Mouse (Mus musculus): ENCODE measurements around the gene Heyl.
A peak's percentile ranks its signal among the peaks of the same experiment; 100 is the strongest.
"Not testable (repeated sequence)": the region's sequence is repeated elsewhere in the genome, so short reads cannot be mapped to it uniquely, and the experiment has no call there.

Gene Heyl

DNA sequence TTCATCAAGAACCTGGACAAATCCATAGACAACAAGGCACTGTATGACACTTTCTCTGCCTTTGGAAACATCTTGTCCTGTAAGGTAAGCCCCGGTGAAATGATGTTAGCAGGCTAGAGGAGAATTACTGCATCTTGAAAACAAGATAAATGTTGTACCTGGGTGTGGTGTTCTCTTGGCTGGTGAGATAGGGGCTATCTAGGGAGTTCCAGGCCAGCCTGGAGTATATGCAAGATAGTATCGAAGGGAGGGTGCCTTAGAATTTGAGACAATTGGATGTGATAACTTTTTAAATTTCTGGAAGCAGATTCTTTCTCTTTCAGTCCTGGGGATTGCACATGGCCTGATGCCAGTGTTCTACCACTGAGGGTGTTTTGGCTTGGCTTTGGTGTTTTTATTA is 53.4 kb downstream of the Heyl start:
- peak in 1 of 2 experiments; percentile 65 for DNase-seq (ENCODE audit: low spot score in 2 of 2)

DNA sequence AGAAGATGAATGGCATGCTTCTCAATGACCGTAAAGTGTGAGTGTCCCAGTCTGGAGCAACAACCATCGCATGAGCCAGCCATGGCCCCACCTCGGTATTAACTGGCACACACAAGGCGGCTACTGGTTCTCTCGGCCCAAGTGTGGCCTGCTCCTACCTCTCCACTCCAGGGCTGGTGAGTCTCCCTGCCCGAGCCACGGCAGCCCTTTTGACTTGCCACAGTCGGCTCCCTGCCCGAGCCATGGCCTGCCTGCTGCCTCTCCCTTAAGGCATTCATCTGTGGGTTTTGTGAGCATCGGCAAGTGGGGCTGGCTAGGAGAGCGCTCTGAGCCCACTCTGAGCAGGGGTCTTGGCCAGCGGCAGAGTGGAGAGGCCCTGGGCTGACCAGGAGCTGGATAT is 55.7 kb downstream of the Heyl start:
- no peak for DNase-seq (ENCODE audit: low spot score in 2 of 2)

DNA sequence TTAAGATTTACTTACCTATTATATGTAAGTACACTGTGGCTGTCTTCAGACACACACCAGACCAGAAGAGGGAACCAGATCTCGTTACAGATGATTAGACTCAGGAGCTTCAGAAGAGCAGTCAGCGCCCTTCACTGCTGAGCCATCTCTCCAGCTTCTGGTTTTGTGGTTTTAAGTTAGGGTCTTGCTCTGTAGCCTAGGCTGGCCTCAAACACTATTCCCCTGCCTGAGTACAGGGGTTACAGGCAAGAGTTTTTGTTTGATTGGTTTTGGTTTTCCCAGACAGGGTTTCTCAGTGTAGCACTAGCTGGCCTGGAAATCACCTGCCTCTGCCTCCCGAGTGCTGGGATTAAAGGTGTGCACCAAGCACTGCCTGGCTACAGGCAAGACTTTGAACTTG is 59.0 kb downstream of the Heyl start:
- DNase-seq (ENCODE audit: low spot score in 2 of 2), result no peak

DNA sequence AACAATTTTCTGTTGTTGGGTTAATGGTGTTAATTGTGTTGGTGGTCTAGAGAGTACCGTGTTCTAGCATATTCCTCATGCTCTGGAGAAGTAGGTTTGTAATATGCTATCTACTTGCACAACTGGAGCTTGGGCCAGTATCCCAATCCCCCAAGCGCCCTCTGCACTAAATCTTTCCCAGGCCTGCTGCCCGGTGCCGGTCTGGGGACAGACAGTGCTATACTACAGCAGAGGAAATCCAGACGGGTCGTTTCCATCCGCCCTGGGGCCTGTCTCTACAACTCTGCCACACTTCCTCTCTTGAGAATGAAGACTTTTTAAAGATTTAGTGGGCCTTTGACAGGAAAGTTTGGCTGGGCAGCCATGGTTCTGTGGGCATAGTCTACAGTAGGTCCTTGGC is 59.6 kb downstream of the Heyl start:
- DNase-seq (ENCODE audit: low spot score in 2 of 2), result peak in 1 of 2 experiments; percentile 55

DNA sequence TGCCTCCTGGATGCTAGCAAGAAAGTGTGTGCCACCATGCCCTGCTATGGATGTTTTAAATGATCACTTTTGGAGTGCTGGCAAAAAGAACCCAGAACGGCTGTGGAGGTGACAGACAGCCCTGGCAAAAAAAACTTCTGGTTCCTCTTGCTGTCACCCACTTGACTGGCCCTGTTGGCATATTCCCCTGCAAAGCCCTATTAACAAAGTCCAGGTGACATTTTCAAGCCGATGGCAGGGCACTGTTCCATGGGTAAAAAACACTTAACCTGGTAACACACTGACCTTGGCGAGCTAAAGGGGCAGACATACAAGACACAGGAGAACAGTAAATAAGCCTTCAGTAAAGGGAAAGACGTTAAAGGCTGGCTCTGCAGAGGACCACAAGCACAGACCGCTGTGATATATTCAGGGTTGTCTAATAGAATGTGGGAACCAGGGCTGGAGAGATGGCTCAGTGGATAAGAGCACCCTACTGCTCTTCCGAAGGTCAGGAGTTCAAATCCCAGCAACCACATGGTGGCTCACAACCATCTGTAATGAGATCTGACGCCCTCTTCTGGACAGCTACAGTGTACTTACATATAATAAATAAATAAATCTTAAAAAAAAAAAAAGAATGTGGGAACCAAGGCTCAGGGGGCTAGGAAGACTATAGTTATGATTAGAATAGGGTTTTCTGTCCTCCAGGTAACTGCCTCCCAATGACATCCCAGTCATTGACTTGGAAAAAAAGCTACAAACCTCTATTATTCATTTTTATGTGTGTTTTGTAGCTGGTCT is 60.5 kb downstream of the Heyl start:
- no peak for DNase-seq (ENCODE audit: low spot score in 2 of 2)

DNA sequence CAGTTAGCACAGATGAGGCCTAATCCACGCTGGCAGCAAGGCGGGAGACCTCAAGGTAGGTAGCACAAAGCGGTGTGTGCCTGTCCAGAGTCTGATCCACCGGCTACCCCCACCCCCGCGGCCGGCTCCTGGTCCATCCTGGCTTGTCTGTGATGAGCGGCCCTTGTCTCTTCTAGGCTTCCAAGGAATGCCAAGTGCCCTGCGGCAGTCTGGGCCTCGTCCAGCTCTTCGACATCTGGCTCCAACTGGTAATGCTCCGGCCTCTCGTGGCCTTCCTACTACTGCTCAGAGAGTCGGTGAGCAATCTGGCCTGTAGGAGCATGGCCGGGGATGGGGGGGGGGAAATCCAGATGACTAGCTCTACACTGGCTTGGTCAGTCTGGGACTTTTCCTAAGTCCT is 61.7 kb downstream of the Heyl start:
- DNase-seq (ENCODE audit: low spot score in 2 of 2), result not testable (repeated sequence)

DNA sequence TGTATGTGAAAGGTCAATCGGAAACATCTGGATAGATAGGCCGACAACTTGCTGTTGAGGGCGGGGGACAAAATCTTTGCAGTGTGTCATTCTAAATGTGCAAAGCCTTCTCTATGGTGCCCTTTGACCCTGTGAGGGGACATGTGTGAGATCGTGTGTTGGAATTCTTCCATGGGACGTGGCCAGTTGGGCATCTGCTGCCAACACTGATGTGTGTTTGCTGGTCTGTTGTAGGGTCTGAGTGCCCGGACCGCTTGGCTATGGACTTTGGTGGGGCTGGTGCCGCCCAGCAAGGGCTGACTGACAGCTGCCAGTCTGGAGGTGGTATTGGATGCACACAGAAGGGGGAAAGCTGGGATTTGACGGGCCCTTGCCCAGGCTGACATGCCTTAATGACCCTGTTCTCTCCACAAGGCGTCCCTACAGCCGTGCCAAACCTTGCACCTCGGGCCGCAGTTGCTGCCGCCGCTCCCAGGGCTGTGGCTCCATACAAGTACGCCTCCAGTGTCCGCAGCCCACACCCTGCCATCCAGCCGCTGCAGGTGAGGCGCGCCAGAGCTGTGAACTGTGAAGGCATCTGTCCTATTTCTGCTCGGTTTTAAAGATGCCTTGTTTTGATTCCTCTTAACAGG is 62.3 kb downstream of the Heyl start:
- no peak for DNase-seq (ENCODE audit: low spot score in 2 of 2)

DNA sequence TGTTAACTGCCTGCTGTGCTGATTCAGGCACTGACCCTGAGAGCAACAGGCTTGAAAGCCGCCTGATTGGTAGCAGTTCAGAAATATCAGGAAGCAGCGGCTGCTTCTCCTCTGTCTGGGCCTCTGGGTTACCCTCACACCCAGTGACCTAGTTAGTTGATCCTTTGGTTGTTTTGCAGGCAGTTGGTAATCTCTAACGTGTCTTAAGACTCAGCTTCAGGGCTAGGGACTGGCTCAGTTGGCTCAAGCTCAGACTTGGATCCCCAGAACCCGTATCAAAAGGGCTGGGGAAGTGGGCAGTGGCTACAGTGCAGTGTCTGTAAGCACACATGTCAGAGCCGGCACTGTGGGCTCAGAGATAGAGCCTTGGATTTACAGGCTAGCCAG is 62.8 kb downstream of the Heyl start:
- no peak for DNase-seq (ENCODE audit: low spot score in 2 of 2)

DNA sequence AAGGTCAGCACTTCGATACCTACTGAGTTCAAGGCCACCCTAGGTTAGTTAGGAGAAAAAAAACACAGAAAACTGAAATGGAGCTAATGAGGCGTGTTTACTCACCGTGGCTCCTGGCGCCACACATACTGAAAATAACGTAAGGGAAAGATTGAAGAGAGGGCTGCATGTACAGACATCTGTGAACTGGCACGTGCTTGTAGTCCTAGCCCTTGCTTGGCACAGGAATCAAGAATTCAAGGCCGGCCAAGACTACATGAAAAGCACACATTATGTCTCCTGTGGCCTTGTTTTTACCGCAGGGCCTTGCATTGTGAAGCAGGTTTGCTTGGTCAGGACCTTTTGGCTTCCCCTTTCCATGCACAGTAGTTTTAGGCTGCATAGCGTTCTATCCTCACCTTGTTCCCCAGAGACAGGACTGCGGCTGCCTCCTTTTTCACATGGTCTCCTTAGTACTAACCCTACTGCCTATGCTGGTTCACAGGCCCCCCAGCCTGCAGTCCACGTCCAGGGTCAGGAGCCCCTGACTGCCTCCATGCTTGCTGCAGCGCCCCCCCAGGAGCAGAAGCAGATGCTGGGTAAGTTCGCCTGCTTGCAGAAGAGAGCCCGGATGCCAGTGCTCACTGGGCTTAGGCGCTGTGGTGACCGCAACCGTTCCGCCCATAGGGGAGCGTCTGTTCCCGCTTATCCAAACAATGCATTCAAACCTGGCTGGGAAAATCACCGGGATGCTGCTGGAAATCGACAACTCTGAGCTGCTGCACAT is 64.0 kb downstream of the Heyl start:
- no peak for DNase-seq (ENCODE audit: low spot score in 2 of 2)

DNA sequence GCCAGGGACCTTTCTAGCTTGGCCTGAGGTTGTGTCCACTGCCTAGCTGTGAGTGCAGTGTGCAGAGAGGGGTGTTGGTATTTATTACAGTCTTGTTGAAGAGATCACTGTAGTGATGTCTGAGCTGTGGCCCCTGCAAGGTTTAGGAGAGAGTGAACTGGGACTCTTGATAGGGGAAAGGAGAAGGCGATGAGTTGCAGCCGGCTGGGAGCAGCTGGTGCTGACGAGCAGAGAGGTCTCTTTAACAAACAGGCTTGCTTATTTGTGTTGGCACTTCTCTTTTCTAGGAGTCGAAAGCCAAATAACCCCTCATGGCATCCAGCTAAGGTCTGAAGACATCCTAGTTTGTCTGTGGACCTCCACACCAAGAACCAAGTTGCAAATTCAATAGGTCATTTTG is 64.9 kb downstream of the Heyl start:
- no peak for DNase-seq (ENCODE audit: low spot score in 2 of 2)

DNA sequence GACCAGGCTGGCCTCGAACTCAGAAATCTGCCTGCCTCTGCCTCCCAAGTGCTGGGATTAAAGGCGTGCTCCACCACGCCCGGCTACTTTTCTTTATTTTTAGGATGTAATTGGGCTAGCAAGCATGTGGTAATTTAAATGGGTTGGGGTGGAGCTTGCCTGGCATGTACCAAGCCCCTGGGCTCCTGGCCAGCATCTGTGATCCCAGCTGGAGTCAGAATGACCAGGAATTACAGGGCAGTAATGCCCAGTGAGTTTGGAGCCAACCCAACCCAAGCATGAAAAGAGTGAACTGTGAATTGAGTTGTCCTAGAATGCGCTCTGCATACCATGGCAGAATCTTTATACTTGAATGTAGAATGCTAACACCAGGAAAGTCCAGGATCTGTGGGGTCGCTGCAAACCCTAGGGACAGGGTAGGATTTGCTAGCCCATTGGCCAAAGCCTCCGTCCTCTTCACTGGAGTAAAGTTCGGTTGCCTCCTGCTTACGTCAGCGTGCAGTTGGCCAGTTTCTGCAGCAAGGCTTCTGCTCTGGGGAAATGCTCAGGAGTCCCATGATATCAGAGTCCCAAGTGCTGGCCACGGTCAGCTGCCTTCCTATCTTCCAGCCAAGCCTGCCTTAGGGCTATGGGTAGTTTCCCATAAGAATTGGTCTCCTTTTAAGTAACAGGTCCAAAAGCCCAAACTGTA is 65.8 kb downstream of the Heyl start:
- DNase-seq (ENCODE audit: low spot score in 2 of 2), result no peak

Data from spleen, postnatal 4 days (tissue).